Mouse (Mus musculus): Measurements from ENCODE around the gene Arih2. TPM values are rescaled to one million over a fixed set of nuclear protein-coding genes. Genes with fewer than 3 reads are reported as not detected.

Arih2 gene
- polyA plus RNA-seq, 1 experiment: 49.0 TPM

DNA sequence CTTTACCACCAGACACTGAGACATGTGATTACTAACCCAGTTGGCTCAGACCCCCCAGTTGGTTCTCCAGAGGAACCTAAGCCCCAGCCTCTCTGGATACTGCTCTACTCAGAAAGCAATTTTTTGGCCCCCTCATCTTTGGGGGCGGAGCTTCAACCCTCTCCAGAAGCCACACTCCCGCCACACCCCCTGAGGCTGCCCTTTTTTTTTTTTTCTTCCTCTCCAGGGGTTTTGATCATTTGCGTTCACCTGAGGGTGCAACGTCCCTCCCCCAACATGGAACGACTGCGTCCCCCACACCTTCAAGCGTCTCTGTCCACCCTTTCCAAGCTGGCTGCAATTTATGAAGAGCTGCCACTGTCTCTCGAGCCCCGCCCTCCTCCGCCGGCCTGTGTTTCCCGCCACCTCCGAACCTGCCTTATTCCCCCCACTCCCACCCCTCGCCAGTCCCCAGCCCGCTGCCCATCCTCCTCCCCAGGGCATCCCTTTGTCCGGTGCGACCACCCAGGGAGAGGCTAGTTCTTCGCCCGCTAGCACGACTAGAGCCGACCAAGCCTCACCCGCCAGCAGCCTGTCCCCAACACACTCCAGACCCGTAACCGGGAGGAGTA is 71.1 kb downstream of the Arih2 start:
- TF ChIP-seq CTCF (IDR thresholded peaks at IDR 0.05; ENCODE audit: borderline replicate concordance, extremely low read depth, insufficient read depth, insufficient read length): no peak
- no peak for TF ChIP-seq POLR2A (IDR thresholded peaks at IDR 0.05; ENCODE audit: borderline replicate concordance, extremely low read depth, insufficient read depth, insufficient read length, poor library complexity, severe bottlenecking)

DNA sequence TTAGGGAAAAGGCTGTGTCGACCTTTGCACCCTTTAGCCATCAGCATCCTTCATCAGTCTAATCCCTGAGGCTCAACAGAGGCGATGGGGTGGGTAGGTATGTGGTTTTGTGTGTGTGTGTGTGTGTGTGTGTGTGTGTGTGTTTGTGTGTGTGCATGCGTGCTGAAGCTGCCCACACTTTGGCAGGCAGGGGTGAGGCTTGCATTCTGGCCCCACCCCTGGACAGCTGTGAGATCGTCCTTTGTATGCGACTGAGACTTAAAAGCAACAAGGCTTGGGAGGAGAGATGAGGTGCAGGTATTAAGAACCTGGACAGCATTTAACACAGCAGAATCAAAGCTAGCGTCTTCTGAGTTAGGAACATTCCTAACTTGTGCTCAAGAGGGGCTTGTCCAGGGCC is 72.2 kb downstream of the Arih2 start:
- TF ChIP-seq POLR2A (IDR thresholded peaks at IDR 0.05; ENCODE audit: borderline replicate concordance, extremely low read depth, insufficient read depth, insufficient read length, poor library complexity, severe bottlenecking) (no peak), CTCF (IDR thresholded peaks at IDR 0.05; ENCODE audit: borderline replicate concordance, extremely low read depth, insufficient read depth, insufficient read length) (no peak)
- no peak for DNase-seq (ENCODE audit: low read depth)

More for the DNA sequence above, 71.1 kb downstream of the Arih2 start:
- peak; percentile 66 for DNase-seq (ENCODE audit: low read depth)

DNA sequence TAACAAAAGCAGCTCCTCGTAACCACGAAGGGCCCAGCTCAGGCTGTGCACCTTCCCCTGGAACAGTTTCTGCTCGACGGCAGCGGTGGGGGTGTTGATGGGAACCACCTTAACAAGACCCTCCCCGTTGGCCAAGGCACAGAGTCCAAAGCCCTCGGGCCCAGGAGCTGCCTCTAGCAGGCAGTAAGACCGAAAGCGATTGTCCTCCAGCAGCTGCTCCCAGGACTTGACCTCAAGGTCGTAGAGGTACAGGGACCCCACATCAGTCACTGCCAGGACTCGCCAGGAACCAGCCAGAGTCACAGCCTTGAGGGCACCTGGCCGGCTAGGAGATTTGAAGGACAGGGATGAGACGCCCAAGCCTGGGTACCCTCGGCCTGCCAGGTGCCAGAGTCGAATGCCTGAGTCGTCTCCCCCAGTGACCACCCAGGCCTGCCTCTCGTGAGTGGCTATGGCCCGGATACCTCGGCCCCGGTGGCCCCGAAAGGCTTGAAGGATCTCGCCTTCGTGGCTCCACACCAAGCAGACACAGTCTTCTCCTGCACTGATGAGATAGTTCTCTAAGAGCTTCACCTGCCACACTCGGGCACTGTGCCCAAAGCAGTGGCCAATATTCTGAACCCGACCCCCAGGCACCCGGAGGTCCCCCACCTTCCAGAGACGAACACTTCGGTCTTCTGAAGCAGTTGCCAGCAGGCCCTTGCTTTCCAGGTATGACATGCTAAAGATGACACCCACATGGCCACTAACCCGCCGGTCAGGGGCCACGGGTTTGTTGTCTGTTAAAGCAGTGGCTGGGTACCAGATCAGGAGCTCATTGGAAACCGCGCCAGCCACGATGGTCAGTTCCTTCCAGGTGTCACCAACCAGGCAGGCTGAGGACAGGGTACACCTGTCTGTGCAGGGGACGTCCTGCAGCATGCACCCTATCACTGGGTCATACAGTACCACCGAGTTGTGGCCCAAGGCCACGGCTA is 73.6 kb downstream of the Arih2 start:
- DNase-seq (ENCODE audit: low read depth): no peak

GRCm38 (mm10) chr9:108574921-108575320 is 74.3 kb downstream of the Arih2 start:
- no peak for DNase-seq (ENCODE audit: low read depth)
- TF ChIP-seq POLR2A (IDR thresholded peaks at IDR 0.05; ENCODE audit: borderline replicate concordance, extremely low read depth, insufficient read depth, insufficient read length, poor library complexity, severe bottlenecking) (no peak), CTCF (IDR thresholded peaks at IDR 0.05; ENCODE audit: borderline replicate concordance, extremely low read depth, insufficient read depth, insufficient read length) (no peak)

More for the DNA sequence above, 73.6 kb downstream of the Arih2 start:
- TF ChIP-seq POLR2A (IDR thresholded peaks at IDR 0.05; ENCODE audit: borderline replicate concordance, extremely low read depth, insufficient read depth, insufficient read length, poor library complexity, severe bottlenecking) (no peak), CTCF (IDR thresholded peaks at IDR 0.05; ENCODE audit: borderline replicate concordance, extremely low read depth, insufficient read depth, insufficient read length) (no peak)

DNA sequence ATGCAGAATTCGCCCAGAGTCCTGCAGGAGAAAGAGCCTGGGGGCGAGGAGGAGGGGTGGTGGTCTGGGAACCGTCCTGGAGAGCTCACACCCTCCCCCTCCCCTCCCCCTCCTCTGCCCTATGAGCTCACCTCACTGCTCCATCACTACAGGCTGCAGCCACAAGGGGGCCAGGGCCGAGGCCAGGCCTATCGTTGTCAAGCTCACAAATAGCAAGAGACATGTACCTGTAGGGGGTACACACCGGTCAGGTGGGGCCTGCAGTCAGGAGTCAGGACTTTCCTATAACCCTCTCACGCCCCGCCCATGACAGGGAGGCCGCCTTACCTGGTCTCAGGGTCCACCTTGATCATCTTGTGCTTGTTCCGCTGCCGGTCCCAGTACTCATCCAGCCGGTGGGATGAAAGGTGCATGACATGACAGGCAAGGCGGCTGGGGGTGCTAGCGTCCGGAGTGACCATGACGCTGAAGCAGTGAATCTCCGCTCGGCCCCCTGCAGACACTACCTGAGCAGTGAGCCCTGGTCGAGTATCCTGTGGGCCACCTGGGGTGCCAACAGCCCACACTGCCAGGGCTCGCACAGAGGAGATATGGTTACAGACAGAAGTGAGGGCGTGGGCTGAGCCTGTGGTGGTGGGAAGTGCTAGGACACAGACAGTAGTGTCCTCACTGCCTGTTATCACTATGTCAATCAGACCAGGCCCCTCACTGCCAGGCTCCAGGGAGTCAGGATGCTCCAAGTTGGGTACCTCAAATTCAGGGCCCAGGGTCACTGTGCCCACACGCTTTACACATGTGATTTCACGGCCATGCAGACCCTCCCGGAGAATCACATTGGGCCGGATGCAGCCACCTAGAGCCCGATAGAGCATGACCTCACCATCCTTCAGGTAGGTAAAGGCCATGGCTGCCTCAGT is 75.2 kb downstream of the Arih2 start:
- DNase-seq (ENCODE audit: low read depth): peak; percentile 72
- TF ChIP-seq POLR2A (IDR thresholded peaks at IDR 0.05; ENCODE audit: borderline replicate concordance, extremely low read depth, insufficient read depth, insufficient read length, poor library complexity, severe bottlenecking) (no peak), CTCF (IDR thresholded peaks at IDR 0.05; ENCODE audit: borderline replicate concordance, extremely low read depth, insufficient read depth, insufficient read length) (peak; percentile 65)

DNA sequence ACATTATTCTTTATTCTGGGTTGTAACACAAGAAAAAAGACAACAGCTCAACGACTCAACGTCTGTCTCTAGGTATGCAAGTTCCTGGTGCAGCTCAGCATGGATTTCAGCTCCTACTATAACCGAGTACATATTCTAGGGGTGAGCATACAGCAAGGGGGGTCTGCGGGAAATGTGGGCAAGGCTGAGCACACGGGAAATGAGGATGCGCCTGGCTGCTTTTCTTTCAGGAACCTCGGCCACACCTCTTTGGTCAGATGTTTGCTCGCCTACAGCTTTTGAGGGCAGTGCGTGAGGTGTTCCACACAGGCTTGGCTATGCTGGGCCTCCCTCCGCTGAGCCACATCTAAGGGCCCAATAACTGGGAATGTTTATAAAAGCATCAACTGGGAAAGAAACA is 76.9 kb downstream of the Arih2 start:
- TF ChIP-seq CTCF (IDR thresholded peaks at IDR 0.05; ENCODE audit: borderline replicate concordance, extremely low read depth, insufficient read depth, insufficient read length) (no peak), POLR2A (IDR thresholded peaks at IDR 0.05; ENCODE audit: borderline replicate concordance, extremely low read depth, insufficient read depth, insufficient read length, poor library complexity, severe bottlenecking) (no peak)
- DNase-seq (ENCODE audit: low read depth): no peak

- DNase-seq (ENCODE audit: low read depth): no peak
- TF ChIP-seq POLR2A (IDR thresholded peaks at IDR 0.05; ENCODE audit: borderline replicate concordance, extremely low read depth, insufficient read depth, insufficient read length, poor library complexity, severe bottlenecking) (no peak), CTCF (IDR thresholded peaks at IDR 0.05; ENCODE audit: borderline replicate concordance, extremely low read depth, insufficient read depth, insufficient read length) (no peak)
Observed at GRCm38 (mm10) chr9:108571401-108571973, 77.7 kb downstream of the Arih2 start.

DNA sequence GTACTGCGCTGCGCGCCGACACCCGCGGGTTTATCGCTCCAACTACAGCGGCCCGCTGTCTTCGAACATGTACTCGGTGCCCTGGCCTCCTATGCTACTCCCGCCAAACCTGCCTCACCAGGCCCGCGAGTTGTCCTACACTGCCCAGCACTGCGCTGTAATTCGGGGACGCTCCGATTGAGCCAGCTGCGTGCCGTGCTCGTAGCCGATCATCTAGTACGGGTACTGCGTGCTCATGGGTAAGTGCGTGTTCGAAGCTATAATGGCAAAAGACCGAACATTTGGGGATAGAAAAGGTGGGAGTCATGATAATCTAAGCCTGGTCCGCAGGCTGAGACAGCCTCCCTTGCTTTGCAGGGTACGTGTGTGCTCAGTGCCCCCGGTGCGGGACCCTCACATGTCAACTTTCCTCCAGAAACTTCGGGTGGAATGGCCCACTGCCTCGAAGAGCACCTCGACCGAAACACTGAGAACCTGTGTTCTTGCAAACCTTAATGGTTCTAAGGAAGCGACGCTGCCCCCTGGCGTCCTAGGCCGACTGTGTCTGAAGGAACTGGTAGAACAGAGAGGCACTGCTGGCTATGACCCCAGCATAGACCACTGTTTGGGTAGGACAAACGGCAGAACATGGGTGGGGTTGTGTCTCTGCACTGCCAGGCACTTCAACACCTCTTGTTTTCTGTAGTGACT is 78.8 kb downstream of the Arih2 start:
- no peak for TF ChIP-seq POLR2A (IDR thresholded peaks at IDR 0.05; ENCODE audit: borderline replicate concordance, extremely low read depth, insufficient read depth, insufficient read length, poor library complexity, severe bottlenecking)
- TF ChIP-seq CTCF (IDR thresholded peaks at IDR 0.05; ENCODE audit: borderline replicate concordance, extremely low read depth, insufficient read depth, insufficient read length): peak; percentile 73
- peak; percentile 84 for DNase-seq (ENCODE audit: low read depth)

GRCm38 (mm10) chr9:108569381-108570206 is 79.6 kb downstream of the Arih2 start, which contains the start of gene Dalrd3:
Dalrd3 (plus strand) TSS chr9:108569886.
- peak; percentile 98 for DNase-seq (ENCODE audit: low read depth)
- no peak for TF ChIP-seq CTCF (IDR thresholded peaks at IDR 0.05; ENCODE audit: borderline replicate concordance, extremely low read depth, insufficient read depth, insufficient read length)
- no peak for TF ChIP-seq POLR2A (IDR thresholded peaks at IDR 0.05; ENCODE audit: borderline replicate concordance, extremely low read depth, insufficient read depth, insufficient read length, poor library complexity, severe bottlenecking)
